Mouse (Mus musculus) heart, embryonic 15.5 days (tissue): ENCODE data around the gene Ube2l6. TPM values are rescaled to one million over a fixed set of nuclear protein-coding genes. Genes with fewer than 3 reads are reported as not detected.

Experiments used
- ATAC-seq: fragments of 200-750 bp; cut with Nextera tagmentation; replicated peaks from 2 replicates; pipeline ENCODE4 v1.8.0; 2017; ENCODE audit warnings: low read depth, moderate TSS enrichment; ENCODE audit not compliant: insufficient number of reproducible peaks, insufficient read depth, low FRiP score
- H3K27ac ChIP-seq: fragments of 300-500 bp; sonication (generic); 2 replicates; pipeline ENCODE4 v1.5.1; 2015; ENCODE audit warnings: mild to moderate bottlenecking, inconsistent platforms
- H3K27me3 ChIP-seq: fragments of 300-500 bp; sonication (generic); 2 replicates; pipeline ENCODE4 v1.6.1; 2015; ENCODE audit warnings: inconsistent platforms
- H3K36me3 ChIP-seq: fragments of 300-500 bp; sonication (generic); 2 replicates; pipeline ENCODE4 v1.6.1; 2015; ENCODE audit warnings: mild to moderate bottlenecking, inconsistent platforms
- H3K4me1 ChIP-seq: fragments of 300-500 bp; sonication (generic); replicated peaks from 2 replicates; pipeline ENCODE4 v1.6.1; 2015; ENCODE audit warnings: inconsistent platforms
- H3K4me2 ChIP-seq: fragments of 300-500 bp; sonication (generic); 2 replicates; pipeline ENCODE4 v1.6.1; 2015; ENCODE audit warnings: inconsistent platforms, mild to moderate bottlenecking, moderate library complexity
- H3K4me3 ChIP-seq: fragments of 300-500 bp; sonication (generic); 2 replicates; pipeline ENCODE4 v1.5.1; 2015; ENCODE audit warnings: mild to moderate bottlenecking, inconsistent platforms
- H3K9ac ChIP-seq: fragments of 300-500 bp; sonication (generic); 2 replicates; pipeline ENCODE4 v1.6.1; 2015; ENCODE audit warnings: mild to moderate bottlenecking, inconsistent platforms
- H3K9me3 ChIP-seq: fragments of 300-500 bp; sonication (generic); replicated peaks from 2 replicates; pipeline ENCODE4 v1.6.1; 2016; ENCODE audit warnings: inconsistent platforms
- WGBS: fragments of 180-500 bp; shearing (Covaris S2); methylation state at CpG from one replicate; pipeline ENCODE4 v1.1.7; 2015; ENCODE audit warnings: mixed read lengths; 5-methylcytosine and 5-hydroxymethylcytosine counted together
- polyA plus RNA-seq: library from polyadenylated mRNA; unstranded; fragments of >200 nt; fragmentation: Nextera tagmentation; extraction: Ambion mirVana; gene quantifications from 2 replicates; pipeline ENCODE4 v1.2.1, GENCODE M21; 2015

Ube2l6 gene
- polyA plus RNA-seq = 128 and 145 TPM in 2 replicates

DNA sequence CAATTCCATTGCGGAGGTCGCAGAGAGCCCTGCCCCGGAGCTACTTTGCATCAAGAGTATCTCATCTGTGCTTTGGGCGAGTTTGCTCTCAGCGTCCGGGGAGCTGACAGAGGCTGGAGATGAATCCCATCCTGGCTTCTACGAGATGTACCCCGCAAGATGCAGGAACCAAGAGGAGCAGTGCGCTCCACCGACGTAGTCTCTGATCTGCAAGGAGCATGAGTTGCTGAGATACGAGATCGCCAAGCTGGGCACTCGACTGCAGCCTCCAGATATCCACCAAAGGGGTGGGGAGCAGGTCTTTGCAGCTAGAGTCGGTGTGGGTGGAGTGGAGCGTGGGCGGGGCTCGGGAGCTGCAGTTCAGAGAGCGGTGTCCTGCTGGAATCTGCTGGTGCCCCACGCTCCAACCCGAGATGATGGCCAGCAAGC lies at the start of gene Ube2l6:
Gene Ube2l6, plus strand, starts transcription at position 336 of the 429 bp plus-strand sequence.
- Histone ChIP-seq H3K9me3 (no peaks in the 10 kb centered on the region; the same call in 1 of the 2 replicates), H3K36me3 (no peaks in the 10 kb centered on the region; the same call in 1 of the 2 replicates), H3K4me3 (peak within 1 kb of the TSS; percentile 72), H3K4me1 (0 out of 2 replicates have a peak, but pooled peaks cover 10% of the 10 kb centered on the region), H3K4me2 (peak within 1 kb of the TSS; percentile 99), H3K9ac (peak within 1 kb of the TSS; percentile 64), H3K27ac (peak within 1 kb of the TSS; percentile 75), H3K27me3 (no peaks in the 10 kb centered on the region)
- under 1% methylated on average over 21 of the region's 21 CpGs for WGBS
- ATAC-seq = peak; percentile 70

DNA sequence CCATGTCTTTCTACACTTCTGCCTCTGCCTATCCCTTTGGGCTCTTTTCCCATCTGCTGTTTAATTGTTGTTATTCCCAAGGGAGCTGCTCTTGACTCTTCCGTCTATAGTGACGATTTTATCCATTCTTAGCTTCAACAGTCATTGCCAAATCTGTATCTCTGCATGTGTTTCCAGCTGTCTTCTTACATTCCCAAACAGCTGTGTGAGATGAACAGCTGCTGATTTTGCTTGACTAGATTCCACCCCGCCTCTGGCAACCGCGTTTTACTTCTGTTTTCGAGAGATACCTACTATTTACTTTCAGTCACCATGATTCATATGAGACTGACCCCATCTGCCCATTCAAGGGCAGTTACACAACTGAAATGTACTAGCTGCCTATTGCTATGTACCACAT lies 48.5 kb upstream of the Ube2l6 start:
- Histone ChIP-seq H3K4me1 (no peaks in the 10 kb centered on the region), H3K9me3 (no peaks in the 10 kb centered on the region), H3K27ac (no peak overlapping the region), H3K36me3 (no peaks in the 10 kb centered on the region), H3K4me3 (no peak overlapping the region), H3K4me2 (no peak overlapping the region), H3K27me3 (no peaks in the 10 kb centered on the region), H3K9ac (no peak overlapping the region)
- no peak for ATAC-seq
- 59% methylated on average over 6 of the region's 6 CpGs for WGBS

- no peak overlapping the region for H3K9ac ChIP-seq
- ATAC-seq = no peak
- H3K27ac ChIP-seq = no peak overlapping the region
- no peaks in the 10 kb centered on the region for H3K4me1 ChIP-seq
- H3K4me3 ChIP-seq = no peak overlapping the region
- no peak overlapping the region for H3K4me2 ChIP-seq
- WGBS = 70% methylated on average over 5 of the region's 5 CpGs
- H3K27me3 ChIP-seq = no peaks in the 10 kb centered on the region
- no peaks in the 10 kb centered on the region for H3K36me3 ChIP-seq
- no peaks in the 10 kb centered on the region for H3K9me3 ChIP-seq
Measured at GRCm38 (mm10) chr2:84756245-84756644, 42.4 kb upstream of the Ube2l6 start.

DNA sequence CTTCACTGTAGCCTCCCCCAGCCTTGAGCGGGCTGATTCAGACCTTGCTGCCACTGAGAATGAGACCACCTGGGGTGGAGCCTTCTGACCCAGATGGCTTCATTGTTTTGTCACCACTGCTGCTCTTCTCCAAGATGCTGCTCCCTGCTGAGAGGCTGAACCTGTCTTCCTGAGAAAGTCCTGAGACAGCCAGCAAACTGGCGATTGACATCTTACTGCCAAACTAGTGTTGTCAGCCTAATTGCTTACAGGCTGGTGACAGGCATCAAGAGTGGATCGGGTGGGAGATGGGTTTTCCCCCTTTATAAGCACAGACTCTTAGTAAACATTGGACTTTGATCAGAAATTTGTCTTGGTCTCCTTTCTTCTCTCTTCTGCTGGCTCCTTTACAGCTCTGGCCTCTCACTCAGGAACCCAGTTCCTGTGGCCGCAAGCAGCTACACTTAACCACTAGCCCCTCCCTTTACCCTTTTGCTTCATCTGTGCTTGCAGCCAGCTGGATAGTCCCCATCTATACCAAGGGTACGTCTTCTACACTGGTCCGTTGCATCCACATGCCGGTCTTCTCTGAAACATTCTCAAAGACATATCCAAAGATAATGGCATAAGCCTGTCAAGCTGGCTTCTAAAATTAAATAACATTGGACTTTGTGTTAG lies 41.5 kb upstream of the Ube2l6 start:
- no peak for ATAC-seq

DNA sequence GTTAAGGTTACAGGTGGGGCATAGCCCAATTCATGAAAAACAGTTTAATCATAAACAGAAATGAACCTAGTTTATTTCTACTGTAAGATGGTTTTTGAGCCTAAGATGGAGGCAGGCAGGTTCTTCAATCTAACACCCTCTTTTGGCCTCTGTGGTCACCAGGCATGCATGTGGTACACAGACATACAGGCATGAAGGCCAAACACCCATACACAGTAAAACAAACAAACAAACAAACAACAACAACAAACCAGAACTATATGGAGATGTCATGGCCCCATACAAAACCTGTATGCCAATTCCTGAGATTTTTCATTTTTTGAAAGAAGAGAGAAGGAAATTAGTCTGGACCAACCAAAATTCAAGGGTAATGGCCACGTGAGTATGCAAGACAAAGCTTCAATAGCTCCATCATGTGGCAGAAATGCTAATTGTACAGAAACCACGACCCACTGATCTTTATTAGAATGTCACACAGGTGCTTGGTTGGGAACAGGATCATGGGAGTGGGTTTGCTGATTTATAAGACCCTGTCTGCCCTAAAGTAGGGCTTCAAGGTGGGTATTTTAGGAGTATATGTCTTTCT lies 40.0 kb upstream of the Ube2l6 start:
- H3K9ac ChIP-seq = no peak overlapping the region
- H3K4me1 ChIP-seq = no peaks in the 10 kb centered on the region
- H3K36me3 ChIP-seq = no peaks in the 10 kb centered on the region
- under 1% methylated on average over 2 of the region's 2 CpGs for WGBS
- no peak overlapping the region for H3K4me3 ChIP-seq
- no peak overlapping the region for H3K27ac ChIP-seq
- no peak for ATAC-seq
- H3K9me3 ChIP-seq = no peaks in the 10 kb centered on the region
- no peaks in the 10 kb centered on the region for H3K27me3 ChIP-seq
- H3K4me2 ChIP-seq = no peak overlapping the region

More for the DNA sequence above, 41.5 kb upstream of the Ube2l6 start:
- Histone ChIP-seq H3K27ac (no peak overlapping the region), H3K9me3 (no peaks in the 10 kb centered on the region), H3K27me3 (no peaks in the 10 kb centered on the region), H3K9ac (no peak overlapping the region), H3K4me2 (no peak overlapping the region), H3K4me3 (no peak overlapping the region), H3K4me1 (no peaks in the 10 kb centered on the region), H3K36me3 (no peaks in the 10 kb centered on the region)
- 56% methylated on average over 7 of the region's 7 CpGs for WGBS

DNA sequence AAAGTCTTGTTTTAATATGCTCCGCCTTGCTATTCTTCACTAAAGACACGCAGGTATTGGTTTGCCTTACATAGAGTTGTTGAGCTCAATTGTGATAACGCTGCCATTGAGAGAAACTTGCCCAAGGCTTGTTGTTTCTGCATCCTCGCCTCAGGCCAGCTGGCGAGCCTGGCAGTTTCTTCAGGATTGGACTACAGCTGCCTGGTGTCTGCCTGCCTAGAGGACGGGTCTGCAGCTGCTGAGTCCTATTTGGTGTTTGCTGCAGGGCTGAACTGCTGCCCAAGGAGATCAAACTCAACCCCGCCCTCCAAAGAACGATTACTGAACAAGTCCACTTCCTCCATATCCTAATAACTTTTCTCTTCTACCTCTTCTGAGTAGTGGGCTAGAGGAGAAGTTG lies 37.9 kb upstream of the Ube2l6 start:
- Histone ChIP-seq H3K36me3 (no peaks in the 10 kb centered on the region), H3K4me2 (no peak overlapping the region), H3K9me3 (no peaks in the 10 kb centered on the region), H3K27ac (no peak overlapping the region), H3K4me3 (no peak overlapping the region), H3K4me1 (no peaks in the 10 kb centered on the region), H3K27me3 (no peaks in the 10 kb centered on the region), H3K9ac (no peak overlapping the region)
- 73% methylated on average over 8 of the region's 8 CpGs for WGBS
- no peak for ATAC-seq

- Histone ChIP-seq H3K9ac (no peak overlapping the region), H3K4me2 (no peak overlapping the region), H3K9me3 (no peaks in the 10 kb centered on the region), H3K4me1 (no peaks in the 10 kb centered on the region), H3K27ac (no peak overlapping the region), H3K27me3 (no peaks in the 10 kb centered on the region), H3K36me3 (no peaks in the 10 kb centered on the region), H3K4me3 (no peak overlapping the region)
- WGBS = 71% methylated on average over 3 of the region's 3 CpGs
- ATAC-seq = no peak
Measured at GRCm38 (mm10) chr2:84761309-84761708, 37.3 kb upstream of the Ube2l6 start.

DNA sequence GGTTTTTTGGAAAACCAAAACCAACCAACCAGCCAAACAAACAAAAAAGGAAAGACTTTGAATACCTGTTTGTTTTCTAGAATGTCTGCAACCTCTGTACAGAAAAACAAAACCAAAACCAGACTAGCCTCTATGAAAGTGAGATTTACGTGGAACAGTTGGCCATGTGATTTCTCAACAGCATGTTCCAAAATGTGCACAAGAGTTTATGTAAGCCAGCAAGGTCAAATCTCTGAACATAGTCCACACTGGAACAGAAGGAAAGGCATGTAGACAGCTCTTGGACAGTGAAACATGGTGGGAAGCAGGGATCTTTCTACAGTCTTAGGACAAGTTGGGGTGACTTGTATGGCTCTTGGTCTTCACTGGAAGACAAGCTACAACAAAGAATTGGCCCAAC lies 36.8 kb upstream of the Ube2l6 start:
- WGBS = 78% methylated on average over 1 of the region's 1 CpGs
- H3K4me2 ChIP-seq = no peak overlapping the region
- no peaks in the 10 kb centered on the region for H3K9me3 ChIP-seq
- no peak overlapping the region for H3K4me3 ChIP-seq
- no peak overlapping the region for H3K9ac ChIP-seq
- H3K36me3 ChIP-seq = no peaks in the 10 kb centered on the region
- H3K27ac ChIP-seq = no peak overlapping the region
- no peak for ATAC-seq
- no peaks in the 10 kb centered on the region for H3K27me3 ChIP-seq
- H3K4me1 ChIP-seq = no peaks in the 10 kb centered on the region

- no peaks in the 10 kb centered on the region for H3K9me3 ChIP-seq
- 56% methylated on average over 4 of the region's 4 CpGs for WGBS
- H3K9ac ChIP-seq = no peak overlapping the region
- H3K27ac ChIP-seq = no peak overlapping the region
- H3K4me1 ChIP-seq = no peaks in the 10 kb centered on the region
- H3K27me3 ChIP-seq = no peaks in the 10 kb centered on the region
- no peak overlapping the region for H3K4me2 ChIP-seq
- ATAC-seq = no peak
- H3K36me3 ChIP-seq = no peaks in the 10 kb centered on the region
- no peak overlapping the region for H3K4me3 ChIP-seq
Measured at GRCm38 (mm10) chr2:84762295-84762694, 36.3 kb upstream of the Ube2l6 start.

DNA sequence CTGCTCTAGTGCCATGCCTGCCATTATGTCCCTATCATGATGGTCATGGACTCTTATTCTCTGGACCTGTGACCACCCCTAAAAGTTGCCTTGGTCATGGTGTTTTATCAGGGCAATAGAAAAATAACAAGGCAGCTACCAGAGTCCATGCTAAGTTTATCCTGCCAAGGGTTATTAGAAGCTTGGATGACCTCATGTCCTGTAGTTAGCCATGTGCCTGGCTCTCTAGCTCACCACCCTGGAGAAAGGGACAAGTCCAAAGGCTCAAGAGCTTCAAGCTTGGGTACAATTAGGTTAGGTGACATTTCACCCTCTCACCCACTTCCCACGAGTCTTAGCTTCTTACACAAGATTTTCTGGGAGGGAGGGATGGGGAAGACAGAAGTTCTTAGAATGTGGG lies 35.8 kb upstream of the Ube2l6 start:
- Histone ChIP-seq H3K9ac (no peak overlapping the region), H3K4me3 (no peak overlapping the region), H3K4me1 (no peaks in the 10 kb centered on the region), H3K9me3 (no peaks in the 10 kb centered on the region), H3K27me3 (no peaks in the 10 kb centered on the region), H3K4me2 (no peak overlapping the region), H3K36me3 (no peaks in the 10 kb centered on the region), H3K27ac (no peak overlapping the region)
- WGBS = 58% methylated on average over 1 of the region's 1 CpGs
- no peak for ATAC-seq

DNA sequence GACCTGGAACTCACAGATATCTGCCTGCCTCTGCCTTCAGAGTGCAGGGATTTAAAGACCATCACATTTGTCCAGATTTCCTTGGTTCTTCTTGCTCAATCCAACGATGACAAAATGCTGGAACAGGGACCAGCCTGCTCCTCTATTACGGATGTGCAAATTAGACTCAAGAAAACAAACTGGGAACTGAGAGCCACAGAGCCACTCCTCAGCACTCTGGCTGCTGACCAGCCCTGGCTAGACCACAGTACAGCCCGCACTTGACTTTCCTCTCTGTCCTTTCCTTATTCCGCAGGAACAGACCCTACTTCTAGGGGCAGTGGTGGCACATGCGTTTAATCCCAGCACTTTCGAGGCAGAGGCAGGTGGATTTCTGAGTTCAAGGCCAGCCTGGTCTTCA lies 28.1 kb upstream of the Ube2l6 start:
- Histone ChIP-seq H3K36me3 (no peaks in the 10 kb centered on the region), H3K4me3 (no peak overlapping the region), H3K9ac (no peak overlapping the region), H3K4me2 (no peak overlapping the region), H3K9me3 (no peaks in the 10 kb centered on the region), H3K27ac (no peak overlapping the region), H3K4me1 (peaks cover 5% of the 10 kb centered on the region), H3K27me3 (0 out of 2 replicates have a peak, but pooled peaks cover 3% of the 10 kb centered on the region)
- whole genome bisulfite sequencing = 71% methylated on average over 6 of the region's 6 CpGs
- ATAC-seq = no peak

- ATAC-seq = no peak
- WGBS = 87% methylated on average over 4 of the region's 4 CpGs
- H3K9ac ChIP-seq = no peak overlapping the region
Measured at GRCm38 (mm10) chr2:84772454-84772853, 26.2 kb upstream of the Ube2l6 start.

More at GRCm38 (mm10) chr2:84772454-84772853, 26.2 kb upstream of the Ube2l6 start:
- H3K36me3 ChIP-seq = no peaks in the 10 kb centered on the region
- H3K27me3 ChIP-seq = 0 out of 2 replicates have a peak, but pooled peaks cover 3% of the 10 kb centered on the region
- no peak overlapping the region for H3K4me2 ChIP-seq
- H3K9me3 ChIP-seq = no peaks in the 10 kb centered on the region
- peaks cover 5% of the 10 kb centered on the region for H3K4me1 ChIP-seq
- H3K27ac ChIP-seq = no peak overlapping the region
- H3K4me3 ChIP-seq = no peak overlapping the region
